Mouse (Mus musculus): ENCODE data around the gene Gadd45a.

- TF ChIP-seq CTCF (IDR thresholded peaks at IDR 0.05; ENCODE audit: low read depth) (no peak), EP300 (optimal IDR thresholded peaks at IDR 0.05) (no peak)
Measured at GRCm38 (mm10) chr6:67077477-67077876, 40.2 kb upstream of the Gadd45a start.

Measured in stomach, postnatal 0 days (tissue).